Mouse (Mus musculus) limb, embryonic 10.5 days (tissue): ENCODE measurements around the gene Fam186b. TPM values are rescaled to one million over a fixed set of nuclear protein-coding genes. Genes with fewer than 3 reads are reported as not detected.

Experiments used
- DNase-seq: peaks from one replicate; pipeline ENCODE4 v3.0.0-alpha.2; 2017; ENCODE audit warnings: low spot score
- H3K27ac ChIP-seq: fragments of 300-500 bp; sonication (generic); 2 replicates; pipeline ENCODE4 v1.5.1; 2016; ENCODE audit warnings: mild to moderate bottlenecking
- H3K27me3 ChIP-seq: fragments of 300-500 bp; sonication (generic); 2 replicates; pipeline ENCODE4 v1.6.1; 2016; ENCODE audit warnings: low read depth, mild to moderate bottlenecking; ENCODE audit not compliant: poor library complexity, severe bottlenecking
- H3K36me3 ChIP-seq: fragments of 300-500 bp; sonication (generic); 2 replicates; pipeline ENCODE4 v1.6.1; 2016; ENCODE audit warnings: mild to moderate bottlenecking, moderate library complexity
- H3K4me1 ChIP-seq: fragments of 300-500 bp; sonication (generic); 2 replicates; pipeline ENCODE4 v1.6.1; 2016
- H3K4me3 ChIP-seq: fragments of 300-500 bp; sonication (generic); 2 replicates; pipeline ENCODE4 v1.5.1; 2016; ENCODE audit warnings: mild to moderate bottlenecking, moderate library complexity
- H3K9me3 ChIP-seq: fragments of 300-500 bp; sonication (generic); replicated peaks from 2 replicates; pipeline ENCODE4 v1.6.1; 2016; ENCODE audit warnings: mild to moderate bottlenecking
- WGBS: fragments of 180-500 bp; shearing (Covaris S2); methylation state at CpG from one replicate; pipeline ENCODE4 v1.1.7; 2016; 5-methylcytosine and 5-hydroxymethylcytosine counted together
- polyA plus RNA-seq: library from polyadenylated mRNA; unstranded; fragments of >200 nt; fragmentation: Nextera tagmentation; extraction: Ambion mirVana; gene quantifications from 2 replicates; pipeline ENCODE4 v1.2.1, GENCODE M21; 2016

Gene Fam186b
- polyA plus RNA-seq, 1 experiment from 2014 or later = 0.29 TPM

GRCm38 (mm10) chr15:99332921-99333675 lies 37.4 kb upstream of the Fam186b start:
- Histone ChIP-seq H3K27ac (peak overlapping the region; percentile 95), H3K36me3 (peaks cover 68% of the 10 kb centered on the region), H3K4me3 (peak overlapping the region; percentile 14), H3K27me3 (no peaks in the 10 kb centered on the region), H3K4me1 (peaks cover 90% of the 10 kb centered on the region), H3K9me3 (no peaks in the 10 kb centered on the region)
- WGBS = 25% methylated on average over 9 of the region's 9 CpGs
- DNase-seq = peak; percentile 84

GRCm38 (mm10) chr15:99332111-99332510 lies 36.4 kb upstream of the Fam186b start:
- Histone ChIP-seq H3K27me3 (no peaks in the 10 kb centered on the region), H3K4me1 (peaks cover 81% of the 10 kb centered on the region), H3K27ac (peak overlapping the region; percentile 95), H3K36me3 (peaks cover 69% of the 10 kb centered on the region), H3K9me3 (no peaks in the 10 kb centered on the region; the same call in 1 of the 2 replicates), H3K4me3 (peak overlapping the region; percentile 14)
- no peak for DNase-seq

- Histone ChIP-seq H3K4me1 (peaks cover 74% of the 10 kb centered on the region), H3K27me3 (no peaks in the 10 kb centered on the region), H3K27ac (peak overlapping the region; percentile 95), H3K36me3 (peaks cover 77% of the 10 kb centered on the region), H3K9me3 (no peaks in the 10 kb centered on the region; the same call in 1 of the 2 replicates), H3K4me3 (no peak overlapping the region)
- WGBS = 89% methylated on average over 5 of the region's 5 CpGs
- no peak for DNase-seq
Measured at GRCm38 (mm10) chr15:99331341-99331740, 35.7 kb upstream of the Fam186b start.

GRCm38 (mm10) chr15:99330324-99330723 lies 34.6 kb upstream of the Fam186b start:
- 77% methylated on average over 2 of the region's 2 CpGs for WGBS
- Histone ChIP-seq H3K9me3 (no peaks in the 10 kb centered on the region; the same call in 1 of the 2 replicates), H3K27ac (peak overlapping the region; percentile 72), H3K27me3 (no peaks in the 10 kb centered on the region), H3K36me3 (peaks cover 82% of the 10 kb centered on the region), H3K4me3 (no peak overlapping the region), H3K4me1 (peaks cover 63% of the 10 kb centered on the region)
- no peak for DNase-seq

- no peaks in the 10 kb centered on the region; the same call in 1 of the 2 replicates for H3K9me3 ChIP-seq
- no peak for DNase-seq
- H3K27ac ChIP-seq = 0 out of 2 replicates have a peak overlapping the region, but pooled peaks have one; percentile 3
- H3K36me3 ChIP-seq = peaks cover 91% of the 10 kb centered on the region
- 98% methylated on average over 5 of the region's 5 CpGs for WGBS
- H3K27me3 ChIP-seq = no peaks in the 10 kb centered on the region
- H3K4me1 ChIP-seq = peaks cover 44% of the 10 kb centered on the region
- H3K4me3 ChIP-seq = no peak overlapping the region
Measured at GRCm38 (mm10) chr15:99328011-99328410, 32.3 kb upstream of the Fam186b start.

- H3K4me3 ChIP-seq = no peak overlapping the region
- H3K9me3 ChIP-seq = no peaks in the 10 kb centered on the region; the same call in 1 of the 2 replicates
- H3K27ac ChIP-seq = no peak overlapping the region
- peaks cover 33% of the 10 kb centered on the region for H3K4me1 ChIP-seq
- H3K36me3 ChIP-seq = peaks cover 99% of the 10 kb centered on the region
- no peaks in the 10 kb centered on the region for H3K27me3 ChIP-seq
- peak; percentile 56 for DNase-seq
- 68% methylated on average over 1 of the region's 1 CpGs for WGBS
Measured at GRCm38 (mm10) chr15:99326959-99327358, 31.3 kb upstream of the Fam186b start.

- H3K4me3 ChIP-seq = no peak overlapping the region
- no peak overlapping the region for H3K27ac ChIP-seq
- H3K9me3 ChIP-seq = no peaks in the 10 kb centered on the region; the same call in 1 of the 2 replicates
- 61% methylated on average over 2 of the region's 2 CpGs for WGBS
- H3K36me3 ChIP-seq = peaks cover 99% of the 10 kb centered on the region
- DNase-seq = no peak
- H3K4me1 ChIP-seq = peaks cover 28% of the 10 kb centered on the region
- H3K27me3 ChIP-seq = no peaks in the 10 kb centered on the region
Measured at GRCm38 (mm10) chr15:99326407-99326806, 30.7 kb upstream of the Fam186b start.

GRCm38 (mm10) chr15:99325598-99325997 lies 29.9 kb upstream of the Fam186b start:
- H3K9me3 ChIP-seq = no peaks in the 10 kb centered on the region; the same call in 1 of the 2 replicates
- H3K36me3 ChIP-seq = peaks cover 99% of the 10 kb centered on the region
- no peak overlapping the region for H3K27ac ChIP-seq
- no peak for DNase-seq
- H3K27me3 ChIP-seq = no peaks in the 10 kb centered on the region
- WGBS = 91% methylated on average over 6 of the region's 6 CpGs
- no peak overlapping the region for H3K4me3 ChIP-seq
- H3K4me1 ChIP-seq = peaks cover 27% of the 10 kb centered on the region

- H3K4me3 ChIP-seq = no peak overlapping the region
- peaks cover 99% of the 10 kb centered on the region for H3K36me3 ChIP-seq
- H3K27me3 ChIP-seq = no peaks in the 10 kb centered on the region
- no peak overlapping the region for H3K27ac ChIP-seq
- H3K4me1 ChIP-seq = peaks cover 15% of the 10 kb centered on the region
- no peak for DNase-seq
- H3K9me3 ChIP-seq = no peaks in the 10 kb centered on the region; the same call in 1 of the 2 replicates
- 88% methylated on average over 9 of the region's 9 CpGs for WGBS
Measured at GRCm38 (mm10) chr15:99324151-99324550, 28.5 kb upstream of the Fam186b start.

- WGBS = 83% methylated on average over 9 of the region's 9 CpGs
- DNase-seq = no peak
Measured at GRCm38 (mm10) chr15:99320978-99321377, 25.3 kb upstream of the Fam186b start.

GRCm38 (mm10) chr15:99320168-99320674 lies 24.5 kb upstream of the Fam186b start:
- DNase-seq = no peak
- Histone ChIP-seq H3K4me3 (no peak overlapping the region), H3K9me3 (no peaks in the 10 kb centered on the region), H3K4me1 (peaks cover 10% of the 10 kb centered on the region; the same call in 1 of the 2 replicates), H3K27ac (peak overlapping the region; percentile 43; the same call in 1 of the 2 replicates), H3K36me3 (peaks cover 99% of the 10 kb centered on the region), H3K27me3 (no peaks in the 10 kb centered on the region)
- 91% methylated on average over 10 of the region's 10 CpGs for WGBS

More at GRCm38 (mm10) chr15:99320978-99321377, 25.3 kb upstream of the Fam186b start:
- Histone ChIP-seq H3K27ac (peak overlapping the region; percentile 43; the same call in 1 of the 2 replicates), H3K9me3 (no peaks in the 10 kb centered on the region), H3K36me3 (peaks cover 99% of the 10 kb centered on the region), H3K4me3 (no peak overlapping the region), H3K4me1 (peaks cover 10% of the 10 kb centered on the region; the same call in 1 of the 2 replicates), H3K27me3 (no peaks in the 10 kb centered on the region)

GRCm38 (mm10) chr15:99319411-99319871 lies 23.8 kb upstream of the Fam186b start:
- peak overlapping the region; percentile 21; the same call in 1 of the 2 replicates for H3K27ac ChIP-seq
- H3K9me3 ChIP-seq = no peaks in the 10 kb centered on the region
- H3K4me1 ChIP-seq = peaks cover 15% of the 10 kb centered on the region; the same call in 1 of the 2 replicates
- no peak overlapping the region for H3K4me3 ChIP-seq
- H3K27me3 ChIP-seq = no peaks in the 10 kb centered on the region
- H3K36me3 ChIP-seq = peaks cover 99% of the 10 kb centered on the region
- no peak for DNase-seq
- 79% methylated on average over 3 of the region's 3 CpGs for WGBS

- no peaks in the 10 kb centered on the region for H3K27me3 ChIP-seq
- H3K9me3 ChIP-seq = no peaks in the 10 kb centered on the region
- 87% methylated on average over 14 of the region's 14 CpGs for WGBS
- peak overlapping the region; percentile 21; the same call in 1 of the 2 replicates for H3K27ac ChIP-seq
- peaks cover 99% of the 10 kb centered on the region for H3K36me3 ChIP-seq
- H3K4me1 ChIP-seq = peaks cover 16% of the 10 kb centered on the region; the same call in 1 of the 2 replicates
- no peak overlapping the region for H3K4me3 ChIP-seq
- DNase-seq = no peak
Measured at GRCm38 (mm10) chr15:99318861-99319410, 23.2 kb upstream of the Fam186b start.
